Mouse (Mus musculus): ENCODE results near the gene Iqcf6. TPM values are rescaled to one million over a fixed set of nuclear protein-coding genes. Genes with fewer than 3 reads are reported as not detected.
A peak's percentile ranks its signal among the peaks of the same experiment; 100 is the strongest.
"Not testable (repeated sequence)": the region's sequence is repeated elsewhere in the genome, so short reads cannot be mapped to it uniquely, and the experiment has no call there.

The Iqcf6 gene
- polyA plus RNA-seq, 1 experiment from 2014 or later = not detected

DNA sequence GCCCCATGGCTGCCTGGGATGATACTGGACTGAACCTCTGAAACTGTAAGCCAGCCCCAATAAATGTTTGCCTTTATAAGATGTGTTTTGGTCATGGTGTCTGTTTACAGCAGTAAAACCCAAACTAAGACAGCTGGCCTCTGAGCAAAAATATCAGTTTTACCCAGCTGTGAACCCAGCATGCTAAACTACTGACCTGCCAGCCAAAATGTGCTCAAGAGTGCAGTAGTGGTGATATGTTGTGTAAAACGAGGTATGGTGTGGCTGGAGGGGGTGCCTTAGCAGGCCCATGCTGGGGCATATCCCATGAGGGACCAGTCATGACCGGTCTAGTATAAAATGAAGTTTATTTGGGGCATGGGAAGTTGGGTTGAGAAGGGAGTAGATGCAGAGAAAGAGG is 12.4 kb upstream of the Iqcf6 start:
- no peaks in the 10 kb centered on the region for H3K36me3 ChIP-seq (ENCODE audit: control insufficient read depth, insufficient read depth, low read length)

DNA sequence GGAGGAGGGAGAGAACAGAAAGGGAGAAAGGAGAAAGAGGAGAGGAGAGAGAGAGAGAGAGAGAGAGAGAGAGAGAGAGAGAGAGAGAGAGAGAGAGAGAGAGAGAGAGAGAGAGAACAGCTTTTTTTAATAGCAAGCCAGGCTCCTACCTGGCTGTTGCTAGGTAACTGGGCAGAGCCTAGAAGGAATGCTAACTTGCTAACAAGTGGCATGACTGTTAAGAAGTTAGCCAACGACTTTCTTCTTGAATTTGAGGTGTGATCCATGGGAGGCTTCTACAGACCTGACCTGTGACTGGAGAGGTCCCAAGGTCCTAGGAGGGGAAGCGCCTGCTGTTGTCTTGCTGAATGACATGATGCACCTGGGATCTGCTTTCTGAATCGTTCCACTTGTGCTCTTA is 11.8 kb upstream of the Iqcf6 start:
- DNase-seq (ENCODE audit: low spot score) = no peak
- H3K36me3 ChIP-seq (ENCODE audit: control insufficient read depth, insufficient read depth, low read length) = no peaks in the 10 kb centered on the region
- no peaks in the 10 kb centered on the region for H3K4me1 ChIP-seq (replicated peaks; ENCODE audit: control insufficient read depth, insufficient read depth, low read length)
- H3K27ac ChIP-seq (ENCODE audit: low read depth) = no peak overlapping the region
- 41% methylated on average over 3 of the region's 3 CpGs for whole genome bisulfite sequencing
- ATAC-seq (replicated peaks; ENCODE audit: low FRiP score, low TSS enrichment, low read depth) = no peak
- no peak overlapping the region for H3K9ac ChIP-seq (ENCODE audit: low read length)
- no peaks in the 10 kb centered on the region for H3K27me3 ChIP-seq (replicated peaks; ENCODE audit: control insufficient read depth, insufficient read depth, low read length)
- H3K4me3 ChIP-seq (ENCODE audit: low read depth, low read length) = no peak overlapping the region
- H3K4me2 ChIP-seq (ENCODE audit: low read length) = no peak overlapping the region
- H3K9me3 ChIP-seq (ENCODE audit: control insufficient read depth, low read length) = peaks cover 5% of the 10 kb centered on the region; the same call in 1 of the 2 replicates

More for the DNA sequence above, 12.4 kb upstream of the Iqcf6 start:
- H3K27me3 ChIP-seq (replicated peaks; ENCODE audit: control insufficient read depth, insufficient read depth, low read length) = no peaks in the 10 kb centered on the region
- DNase-seq (ENCODE audit: low spot score) = no peak
- H3K27ac ChIP-seq (ENCODE audit: low read depth) = no peak overlapping the region
- no peaks in the 10 kb centered on the region for H3K4me1 ChIP-seq (replicated peaks; ENCODE audit: control insufficient read depth, insufficient read depth, low read length)
- no peak overlapping the region for H3K4me2 ChIP-seq (ENCODE audit: low read length)
- H3K9ac ChIP-seq (ENCODE audit: low read length) = no peak overlapping the region
- WGBS = 69% methylated on average over 2 of the region's 2 CpGs
- no peak overlapping the region for H3K4me3 ChIP-seq (ENCODE audit: low read depth, low read length)
- no peaks in the 10 kb centered on the region for H3K9me3 ChIP-seq (ENCODE audit: control insufficient read depth, low read length)
- no peak for ATAC-seq (replicated peaks; ENCODE audit: low FRiP score, low TSS enrichment, low read depth)

DNA sequence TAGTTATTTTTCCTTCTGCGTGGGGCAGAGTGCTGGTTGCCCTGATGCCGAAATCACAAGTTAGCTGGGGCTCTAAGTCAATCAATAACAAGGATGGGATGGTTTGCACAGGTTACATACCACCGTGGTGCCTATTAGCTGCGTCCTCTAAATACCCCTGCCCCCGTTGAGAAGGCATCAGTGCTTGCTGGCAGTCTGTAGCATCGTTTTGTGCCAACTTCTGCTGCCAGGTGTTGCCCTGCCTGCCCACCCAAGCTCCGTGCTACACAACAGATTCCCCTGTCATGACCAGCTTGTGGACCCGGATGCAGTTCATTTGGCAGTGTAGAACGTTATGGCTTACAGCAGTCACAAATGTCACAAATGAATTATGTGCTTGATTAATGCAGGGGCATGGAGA is 10.1 kb upstream of the Iqcf6 start:
- H3K27ac ChIP-seq (ENCODE audit: low read depth) = no peak overlapping the region
- DNase-seq (ENCODE audit: low spot score) (no peak), ATAC-seq (replicated peaks; ENCODE audit: low FRiP score, low TSS enrichment, low read depth) (no peak)
- H3K27me3 ChIP-seq (replicated peaks; ENCODE audit: control insufficient read depth, insufficient read depth, low read length) = no peaks in the 10 kb centered on the region
- H3K9me3 ChIP-seq (ENCODE audit: control insufficient read depth, low read length) = peaks cover 5% of the 10 kb centered on the region; the same call in 1 of the 2 replicates
- H3K36me3 ChIP-seq (ENCODE audit: control insufficient read depth, insufficient read depth, low read length) = no peaks in the 10 kb centered on the region
- H3K4me2 ChIP-seq (ENCODE audit: low read length) = no peak overlapping the region
- no peak overlapping the region for H3K4me3 ChIP-seq (ENCODE audit: low read depth, low read length)
- no peaks in the 10 kb centered on the region for H3K4me1 ChIP-seq (replicated peaks; ENCODE audit: control insufficient read depth, insufficient read depth, low read length)
- WGBS = 81% methylated on average over 9 of the region's 9 CpGs
- no peak overlapping the region for H3K9ac ChIP-seq (ENCODE audit: low read length)

DNA sequence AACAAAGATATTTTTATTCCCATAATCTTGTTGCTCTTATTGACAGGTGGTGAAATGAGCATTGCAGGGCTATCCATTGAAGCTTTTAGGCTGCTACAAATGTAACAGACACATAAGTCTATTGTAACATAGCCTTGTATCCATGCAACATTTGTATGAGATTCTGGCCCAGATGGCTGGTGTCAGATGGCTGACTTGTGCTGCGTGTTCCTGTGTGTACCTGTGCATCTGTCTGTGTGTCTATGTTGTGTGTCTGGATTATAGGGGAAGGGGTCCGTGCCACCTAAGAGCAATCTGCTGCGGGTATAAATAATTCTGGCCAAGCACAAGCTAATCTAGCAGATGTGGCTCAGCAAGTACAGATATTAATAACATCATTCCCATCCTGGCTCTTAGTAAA is 8.9 kb upstream of the Iqcf6 start:
- Histone ChIP-seq H3K4me1 (replicated peaks; ENCODE audit: control insufficient read depth, insufficient read depth, low read length) (no peaks in the 10 kb centered on the region), H3K4me3 (ENCODE audit: low read depth, low read length) (no peak overlapping the region), H3K27me3 (replicated peaks; ENCODE audit: control insufficient read depth, insufficient read depth, low read length) (no peaks in the 10 kb centered on the region), H3K27ac (ENCODE audit: low read depth) (no peak overlapping the region), H3K4me2 (ENCODE audit: low read length) (no peak overlapping the region), H3K36me3 (ENCODE audit: control insufficient read depth, insufficient read depth, low read length) (no peaks in the 10 kb centered on the region), H3K9ac (ENCODE audit: low read length) (no peak overlapping the region), H3K9me3 (ENCODE audit: control insufficient read depth, low read length) (peaks cover 5% of the 10 kb centered on the region; the same call in 1 of the 2 replicates)
- no peak for ATAC-seq (replicated peaks; ENCODE audit: low FRiP score, low TSS enrichment, low read depth)
- WGBS = 81% methylated on average over 3 of the region's 3 CpGs
- no peak for DNase-seq (ENCODE audit: low spot score)

DNA sequence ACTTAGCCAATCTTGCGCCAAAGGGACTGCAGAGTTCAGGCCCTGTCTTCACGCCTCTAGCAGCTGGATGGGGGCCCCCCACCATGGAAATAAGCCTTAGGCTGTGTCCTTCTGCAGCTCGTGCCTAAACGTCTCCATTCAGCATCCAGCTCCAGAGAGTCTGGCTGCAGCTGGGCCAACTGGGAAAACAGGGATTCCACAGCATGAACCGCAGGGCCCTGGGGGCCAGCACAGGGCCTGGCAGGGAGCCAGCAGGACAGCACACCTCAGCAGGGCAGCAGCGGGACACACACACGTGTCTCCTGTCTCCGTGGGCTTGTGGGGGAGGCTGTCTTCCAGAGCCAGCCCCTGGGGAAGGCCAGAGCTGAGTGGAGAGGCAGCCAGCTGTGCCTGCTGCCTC is 1.4 kb downstream of the Iqcf6 start:
- not testable (repeated sequence) for H3K9me3 ChIP-seq (ENCODE audit: control insufficient read depth, low read length); H3K9ac ChIP-seq (ENCODE audit: low read length); H3K27ac ChIP-seq (ENCODE audit: low read depth); H3K36me3 ChIP-seq (ENCODE audit: control insufficient read depth, insufficient read depth, low read length); H3K27me3 ChIP-seq (replicated peaks; ENCODE audit: control insufficient read depth, insufficient read depth, low read length); ATAC-seq (replicated peaks; ENCODE audit: low FRiP score, low TSS enrichment, low read depth); H3K4me2 ChIP-seq (ENCODE audit: low read length); DNase-seq (ENCODE audit: low spot score); H3K4me3 ChIP-seq (ENCODE audit: low read depth, low read length); H3K4me1 ChIP-seq (replicated peaks; ENCODE audit: control insufficient read depth, insufficient read depth, low read length)
- WGBS = 21% methylated on average over 8 of the region's 8 CpGs

DNA sequence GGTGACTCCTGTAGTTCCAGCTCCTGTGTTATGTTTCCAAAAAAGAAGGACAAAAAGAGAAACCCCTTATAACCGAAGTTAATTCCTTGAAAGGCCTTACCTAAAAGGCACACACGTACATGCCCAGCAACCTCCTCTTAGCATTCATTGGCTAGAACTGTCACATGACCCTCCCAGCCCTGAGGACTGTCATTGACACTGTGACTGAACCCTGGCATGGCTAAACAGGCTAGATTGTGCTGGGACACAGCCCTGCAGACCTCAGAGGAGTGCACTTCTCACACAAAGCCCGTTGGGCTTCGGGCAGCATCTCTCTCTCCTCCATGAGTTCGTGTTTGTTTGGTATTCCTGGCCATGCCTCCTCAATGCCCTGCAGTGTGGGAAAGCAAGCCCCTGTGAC is 5.8 kb downstream of the Iqcf6 start:
- Histone ChIP-seq H3K4me3 (ENCODE audit: low read depth, low read length) (no peak overlapping the region), H3K27ac (ENCODE audit: low read depth) (no peak overlapping the region), H3K4me1 (replicated peaks; ENCODE audit: control insufficient read depth, insufficient read depth, low read length) (no peaks in the 10 kb centered on the region), H3K36me3 (ENCODE audit: control insufficient read depth, insufficient read depth, low read length) (no peaks in the 10 kb centered on the region), H3K27me3 (replicated peaks; ENCODE audit: control insufficient read depth, insufficient read depth, low read length) (no peaks in the 10 kb centered on the region), H3K9me3 (ENCODE audit: control insufficient read depth, low read length) (no peaks in the 10 kb centered on the region), H3K4me2 (ENCODE audit: low read length) (no peak overlapping the region), H3K9ac (ENCODE audit: low read length) (no peak overlapping the region)
- WGBS = 65% methylated on average over 5 of the region's 5 CpGs
- ATAC-seq (replicated peaks; ENCODE audit: low FRiP score, low TSS enrichment, low read depth) (no peak), DNase-seq (ENCODE audit: low spot score) (no peak)

DNA sequence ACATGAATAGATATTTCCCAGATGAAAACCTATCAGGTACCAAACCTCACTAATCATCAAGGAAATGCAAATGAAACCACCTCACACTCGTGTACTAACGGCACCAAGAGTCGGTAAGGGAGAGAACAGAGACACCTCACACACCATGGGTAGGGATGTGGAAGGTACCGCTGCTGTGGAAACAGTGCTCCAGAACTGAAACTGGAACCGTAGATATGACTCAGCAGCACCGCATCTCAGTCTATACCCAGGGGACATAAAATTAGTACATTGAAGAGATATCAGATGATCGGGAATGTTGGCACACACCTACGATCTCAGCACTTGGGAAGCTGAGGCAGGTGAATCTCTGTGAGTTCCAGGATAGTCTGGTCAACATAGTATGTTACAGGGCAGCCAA is 11.8 kb downstream of the Iqcf6 start:
- DNase-seq (ENCODE audit: low spot score) = no peak
- 93% methylated on average over 8 of the region's 8 CpGs for WGBS
- H3K4me3 ChIP-seq (ENCODE audit: low read depth, low read length) = no peak overlapping the region
- H3K9me3 ChIP-seq (ENCODE audit: control insufficient read depth, low read length) = no peaks in the 10 kb centered on the region
- H3K4me2 ChIP-seq (ENCODE audit: low read length) = no peak overlapping the region
- no peaks in the 10 kb centered on the region for H3K27me3 ChIP-seq (replicated peaks; ENCODE audit: control insufficient read depth, insufficient read depth, low read length)
- no peak for ATAC-seq (replicated peaks; ENCODE audit: low FRiP score, low TSS enrichment, low read depth)
- no peak overlapping the region for H3K9ac ChIP-seq (ENCODE audit: low read length)
- no peaks in the 10 kb centered on the region for H3K4me1 ChIP-seq (replicated peaks; ENCODE audit: control insufficient read depth, insufficient read depth, low read length)
- no peak overlapping the region for H3K27ac ChIP-seq (ENCODE audit: low read depth)
- H3K36me3 ChIP-seq (ENCODE audit: control insufficient read depth, insufficient read depth, low read length) = no peaks in the 10 kb centered on the region

DNA sequence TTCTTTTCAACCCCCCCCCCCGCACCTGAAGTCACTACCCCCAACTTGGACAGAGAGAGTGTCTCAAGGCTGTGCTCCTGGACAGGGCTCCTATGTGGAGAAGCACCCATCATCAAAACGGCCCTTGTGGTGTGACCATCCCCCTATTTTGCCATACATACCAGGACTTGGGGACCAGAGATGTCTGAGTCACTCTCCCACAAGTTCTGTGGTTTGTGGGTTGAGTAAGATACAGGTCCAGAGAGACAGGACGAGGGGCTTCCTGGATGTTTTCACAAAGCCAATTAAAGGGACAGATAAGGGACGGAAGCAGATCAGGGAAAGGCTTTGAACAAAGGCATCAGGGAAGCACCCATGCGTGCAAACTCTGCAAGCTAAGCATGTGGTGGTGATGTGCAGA is 15.0 kb downstream of the Iqcf6 start:
- 55% methylated on average over 5 of the region's 5 CpGs for WGBS
- Histone ChIP-seq H3K4me2 (ENCODE audit: low read length) (no peak overlapping the region), H3K9ac (ENCODE audit: low read length) (no peak overlapping the region), H3K27ac (ENCODE audit: low read depth) (no peak overlapping the region), H3K9me3 (ENCODE audit: control insufficient read depth, low read length) (no peaks in the 10 kb centered on the region), H3K4me1 (replicated peaks; ENCODE audit: control insufficient read depth, insufficient read depth, low read length) (no peaks in the 10 kb centered on the region), H3K27me3 (replicated peaks; ENCODE audit: control insufficient read depth, insufficient read depth, low read length) (no peaks in the 10 kb centered on the region), H3K36me3 (ENCODE audit: control insufficient read depth, insufficient read depth, low read length) (no peaks in the 10 kb centered on the region), H3K4me3 (ENCODE audit: low read depth, low read length) (no peak overlapping the region)
- ATAC-seq (replicated peaks; ENCODE audit: low FRiP score, low TSS enrichment, low read depth) (no peak), DNase-seq (ENCODE audit: low spot score) (no peak)

DNA sequence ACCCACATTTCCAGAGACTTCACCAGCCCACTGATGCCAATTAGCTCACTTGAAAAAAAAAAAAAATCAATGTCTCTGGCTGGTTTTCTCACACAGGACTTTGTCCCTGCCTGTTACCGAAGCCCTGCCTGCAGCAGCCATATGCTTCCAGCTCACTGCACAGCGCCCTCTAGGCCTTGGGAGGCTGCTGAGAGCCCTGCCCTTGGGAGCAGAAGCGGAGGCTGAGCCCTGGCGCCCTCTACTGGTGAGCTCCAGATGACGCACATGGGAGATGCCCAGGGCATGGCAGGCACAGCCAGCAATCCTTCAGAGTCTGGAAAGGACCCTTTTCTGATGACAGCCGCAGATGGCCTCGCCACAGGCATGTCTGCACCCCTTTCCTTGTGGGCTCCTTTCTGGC is 16.7 kb downstream of the Iqcf6 start:
- ATAC-seq (replicated peaks; ENCODE audit: low FRiP score, low TSS enrichment, low read depth) (no peak), DNase-seq (ENCODE audit: low spot score) (peak; percentile 86)
- no peak overlapping the region for H3K9ac ChIP-seq (ENCODE audit: low read length)
- H3K27me3 ChIP-seq (replicated peaks; ENCODE audit: control insufficient read depth, insufficient read depth, low read length) = no peaks in the 10 kb centered on the region; the same call in 1 of the 2 replicates
- H3K4me2 ChIP-seq (ENCODE audit: low read length) = no peak overlapping the region
- H3K4me3 ChIP-seq (ENCODE audit: low read depth, low read length) = no peak overlapping the region
- no peaks in the 10 kb centered on the region for H3K36me3 ChIP-seq (ENCODE audit: control insufficient read depth, insufficient read depth, low read length)
- H3K27ac ChIP-seq (ENCODE audit: low read depth) = no peak overlapping the region
- H3K9me3 ChIP-seq (ENCODE audit: control insufficient read depth, low read length) = no peaks in the 10 kb centered on the region
- no peaks in the 10 kb centered on the region for H3K4me1 ChIP-seq (replicated peaks; ENCODE audit: control insufficient read depth, insufficient read depth, low read length)
- WGBS = 35% methylated on average over 7 of the region's 7 CpGs
